Mouse (Mus musculus): ENCODE measurements around the gene Itgb6.

The Itgb6 gene

DNA sequence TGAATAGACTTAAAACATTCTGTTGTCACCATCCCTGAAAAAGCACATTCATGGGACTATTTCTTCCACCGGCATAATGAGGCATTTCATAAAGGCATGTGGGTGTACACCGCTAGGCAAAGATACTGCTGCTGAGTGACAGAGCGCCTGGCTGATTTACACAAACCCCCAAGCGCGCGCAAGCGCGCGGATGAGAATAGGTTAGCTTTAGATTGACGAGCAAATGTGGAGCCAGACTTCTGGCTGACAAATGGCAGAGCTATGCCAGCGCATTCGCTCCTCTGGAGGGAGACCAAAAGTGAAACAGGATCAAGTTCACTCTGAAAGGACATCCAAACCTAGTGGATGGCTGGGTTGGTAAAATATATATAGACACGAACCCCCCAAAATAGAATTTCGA, at the start of gene Itgb6:
TSS of gene Itgb6 (minus strand) at position 130 of the 400 bp plus-strand sequence.
- DNase-seq, result no peak

DNA sequence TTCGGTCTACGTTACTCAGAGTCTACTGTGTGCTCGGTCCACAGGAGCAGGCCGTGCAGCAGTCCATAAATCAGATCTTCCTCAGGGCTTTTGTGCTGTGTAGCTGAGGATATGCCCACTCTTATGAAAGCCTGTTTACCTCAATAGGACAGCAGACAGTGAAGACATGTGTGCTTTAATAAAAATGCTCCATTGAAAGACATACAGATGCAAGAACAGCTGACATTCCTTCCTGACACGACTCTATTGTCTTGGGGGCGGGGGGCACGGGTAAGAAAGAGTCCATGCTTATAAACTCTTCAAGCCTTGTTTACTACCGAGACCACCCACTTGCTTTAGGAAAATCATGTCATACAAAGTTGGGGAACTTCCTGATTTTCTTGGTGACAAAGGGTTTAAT, 44.0 kb upstream of the Itgb6 start:
- no peak for DNase-seq

GRCm38 (mm10) chr2:60756218-60756617, 33.8 kb upstream of the Itgb6 start:
- DNase-seq, result no peak

DNA sequence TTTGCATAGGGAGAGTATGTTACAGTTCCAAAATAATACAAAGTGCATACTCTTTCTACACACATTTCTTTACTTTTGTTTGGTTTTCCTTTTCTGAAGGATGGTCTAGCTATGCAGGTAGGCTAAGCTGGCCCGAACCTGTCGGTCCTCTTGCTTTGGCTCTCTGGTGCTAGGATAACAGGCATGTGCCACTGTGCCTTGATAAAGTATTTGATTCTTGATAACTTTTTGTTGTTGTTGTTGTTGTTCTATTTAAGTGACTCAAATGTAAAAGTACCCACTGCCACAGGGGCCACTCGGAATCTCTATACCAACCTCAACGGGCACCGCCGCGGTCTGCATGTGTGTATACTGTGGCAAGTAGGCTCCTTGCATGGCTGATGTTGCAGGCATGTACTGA, 32.7 kb upstream of the Itgb6 start:
- DNase-seq, result no peak

- no peak for DNase-seq
Measured at GRCm38 (mm10) chr2:60751274-60751673, 28.8 kb upstream of the Itgb6 start.

DNA sequence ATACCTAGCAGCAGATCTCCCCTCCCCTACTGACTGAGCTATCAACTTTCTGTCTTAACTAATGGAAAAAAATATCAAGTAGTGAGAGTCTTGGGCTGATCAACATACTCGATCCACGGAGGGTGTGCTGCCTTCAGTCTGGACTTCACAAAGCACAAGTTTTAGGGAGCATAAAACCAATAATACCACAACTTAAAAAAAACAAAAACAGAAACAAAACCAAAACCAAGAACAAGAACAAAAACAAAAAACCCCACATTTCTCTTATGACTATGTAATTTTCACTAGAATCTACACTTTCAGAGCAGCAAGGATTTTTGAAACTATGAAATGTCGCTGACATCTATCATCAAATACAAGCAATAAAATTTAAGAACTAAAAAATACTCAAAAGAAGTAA, 28.1 kb upstream of the Itgb6 start:
- DNase-seq, result no peak

DNA sequence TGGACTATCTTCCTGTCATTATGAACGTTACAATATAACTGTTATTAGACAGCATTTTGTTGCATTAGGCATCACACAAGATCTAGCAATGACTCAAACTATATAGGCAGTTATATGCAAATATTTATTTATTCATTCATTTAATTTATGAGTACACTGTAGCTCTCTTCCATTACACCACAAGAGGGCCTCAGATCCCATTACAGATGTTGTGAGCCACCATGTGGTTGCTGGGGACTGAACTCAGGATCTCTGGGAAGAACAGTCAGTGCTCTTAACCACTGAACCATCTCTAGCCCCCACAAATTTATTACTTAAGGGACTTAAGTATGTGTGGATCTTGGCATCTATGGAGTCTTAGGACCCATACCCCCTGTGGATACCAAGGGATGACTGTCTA, 26.1 kb upstream of the Itgb6 start:
- DNase-seq, result no peak

DNA sequence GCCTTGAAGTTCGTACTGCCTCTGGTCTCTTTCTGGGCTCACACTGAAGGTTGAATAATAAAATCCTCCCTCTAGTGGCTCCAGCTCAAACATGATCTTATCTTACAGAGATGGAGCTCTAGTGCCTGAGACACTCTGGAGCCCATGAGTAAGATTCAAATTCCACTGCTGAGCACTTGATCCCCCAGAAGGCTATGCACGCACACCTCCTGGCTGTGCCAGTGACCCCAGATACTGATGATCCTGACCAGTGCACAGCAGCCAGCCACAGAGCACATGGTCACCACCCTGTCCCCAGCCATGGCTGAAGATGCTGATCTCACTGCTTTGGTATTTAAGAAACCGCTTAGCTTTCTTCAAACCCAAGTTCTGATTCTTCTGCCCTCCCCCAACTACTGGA, 25.1 kb upstream of the Itgb6 start:
- DNase-seq, result no peak

GRCm38 (mm10) chr2:60744674-60745073, 22.2 kb upstream of the Itgb6 start:
- DNase-seq, result no peak

- DNase-seq, result no peak
Measured at GRCm38 (mm10) chr2:60739389-60740137, 17.1 kb upstream of the Itgb6 start.

- DNase-seq, result no peak
Measured at GRCm38 (mm10) chr2:60730929-60731328, 8.5 kb upstream of the Itgb6 start.

- DNase-seq, result no peak
Measured at GRCm38 (mm10) chr2:60730024-60730423, 7.6 kb upstream of the Itgb6 start.

DNA sequence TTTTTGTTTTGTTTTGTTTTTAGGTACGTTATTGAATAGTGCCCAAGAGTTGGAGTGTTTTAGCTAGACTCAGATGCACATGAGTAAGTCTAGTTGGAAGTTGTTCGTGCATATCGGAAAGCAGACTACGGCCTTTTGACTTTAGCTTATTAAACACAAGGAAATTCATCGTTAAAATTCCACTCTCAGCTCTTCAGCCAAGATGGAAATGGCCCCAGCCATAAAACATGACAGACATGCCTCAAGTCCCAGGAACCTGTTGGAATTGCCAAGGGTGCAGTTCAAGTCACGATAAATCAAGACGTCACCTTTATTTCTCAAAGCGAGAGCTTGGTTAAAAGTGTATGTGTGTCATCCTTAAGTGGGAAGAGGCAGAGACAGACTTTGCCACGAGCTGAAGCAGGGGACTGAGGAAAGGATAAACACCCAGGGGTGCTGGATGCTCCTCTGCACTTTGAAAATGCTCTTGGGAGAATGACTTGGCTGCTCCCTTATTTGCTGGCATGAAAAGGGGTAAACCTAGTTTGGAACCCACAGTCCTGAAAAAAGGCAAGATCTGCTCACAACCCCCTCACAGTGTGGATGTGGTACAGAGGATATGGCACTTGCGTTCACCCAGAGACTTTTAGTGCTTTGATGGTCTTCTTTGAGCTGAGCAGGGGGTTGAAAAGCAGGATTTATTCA, 6.6 kb upstream of the Itgb6 start:
- DNase-seq, result no peak

DNA sequence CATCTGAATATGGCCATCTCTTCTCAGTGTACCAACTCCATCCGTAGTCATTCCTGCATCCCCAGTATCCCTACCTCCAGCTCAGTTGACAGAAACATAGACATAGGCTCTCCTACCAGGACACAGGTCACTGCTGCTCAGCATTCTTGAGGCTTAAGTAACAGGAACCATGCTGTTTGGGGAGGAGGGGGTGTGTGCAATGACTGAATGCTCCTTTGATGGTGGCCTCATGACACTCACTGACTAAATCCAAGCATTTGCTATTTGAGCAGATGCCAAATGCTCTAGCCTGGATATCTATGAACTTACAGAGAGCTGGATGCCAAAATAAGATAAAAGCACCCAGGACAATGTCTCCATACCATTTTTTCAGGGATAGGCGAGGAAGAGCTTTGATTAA, 2.2 kb upstream of the Itgb6 start:
- DNase-seq, result no peak

- no peak for DNase-seq
Measured at GRCm38 (mm10) chr2:60722967-60723366, 524 bp upstream of the Itgb6 start.

DNA sequence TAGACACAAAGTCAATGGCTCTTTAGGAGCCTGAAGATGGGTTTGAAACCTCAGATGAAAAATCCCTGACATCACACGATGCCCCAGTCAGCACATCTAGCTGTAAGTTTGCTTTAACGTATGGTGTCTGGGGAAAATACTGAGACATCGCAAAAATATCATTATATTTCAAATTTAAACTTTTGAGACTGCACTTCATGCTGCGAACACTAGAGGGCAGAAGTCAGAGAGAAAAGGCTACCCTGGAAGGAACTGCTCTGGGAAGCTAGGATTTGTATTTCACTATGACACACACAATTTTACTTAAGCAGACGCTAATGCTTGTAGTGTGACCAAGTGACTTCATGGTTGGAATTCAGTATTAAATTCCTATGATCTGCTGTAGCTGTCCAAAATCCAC, 1.5 kb downstream of the Itgb6 start:
- peak; percentile 23 for DNase-seq

DNA sequence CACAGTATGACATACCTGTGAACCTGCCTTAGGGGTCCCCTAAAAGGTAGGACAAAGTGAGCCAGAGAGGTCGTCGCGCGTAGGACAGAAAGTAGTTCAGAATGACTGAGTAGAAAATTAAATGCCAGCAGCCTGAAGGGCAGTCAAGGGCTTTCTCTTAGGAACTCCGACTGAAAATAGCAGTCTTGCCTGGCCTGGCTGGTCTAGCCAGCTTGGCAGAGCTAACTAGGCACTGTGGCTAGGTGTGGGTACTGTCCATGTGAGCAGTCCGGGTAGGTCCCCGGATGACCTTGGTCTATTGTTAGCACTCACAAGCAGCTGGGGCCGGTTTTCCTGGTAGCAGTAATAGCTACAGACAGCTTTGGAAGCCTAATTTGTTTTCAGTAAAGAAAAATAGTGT, 2.2 kb downstream of the Itgb6 start:
- no peak for DNase-seq

DNA sequence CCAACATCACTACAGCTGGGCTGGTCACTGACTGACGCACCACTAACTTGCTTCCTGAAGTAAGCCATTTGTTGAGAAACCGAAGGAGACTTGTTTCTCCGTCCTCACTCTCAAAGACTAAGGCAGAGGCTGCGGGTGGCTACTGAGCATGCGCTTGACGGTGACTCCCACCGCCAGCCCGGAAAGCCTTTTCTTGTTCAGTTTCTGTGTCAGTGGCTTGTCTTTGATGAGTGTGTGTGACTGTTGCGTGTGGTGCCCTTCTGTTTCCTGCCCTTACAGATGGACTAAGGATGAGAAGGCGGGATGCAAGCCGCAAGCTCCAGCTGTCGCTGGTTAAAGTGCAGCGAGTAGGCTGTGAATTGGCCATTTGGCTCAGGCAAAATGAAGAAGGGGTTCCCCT, 5.1 kb downstream of the Itgb6 start:
- no peak for DNase-seq

GRCm38 (mm10) chr2:60716549-60716948, 5.9 kb downstream of the Itgb6 start:
- DNase-seq, result no peak

GRCm38 (mm10) chr2:60715771-60716170, 6.7 kb downstream of the Itgb6 start:
- no peak for DNase-seq

DNA sequence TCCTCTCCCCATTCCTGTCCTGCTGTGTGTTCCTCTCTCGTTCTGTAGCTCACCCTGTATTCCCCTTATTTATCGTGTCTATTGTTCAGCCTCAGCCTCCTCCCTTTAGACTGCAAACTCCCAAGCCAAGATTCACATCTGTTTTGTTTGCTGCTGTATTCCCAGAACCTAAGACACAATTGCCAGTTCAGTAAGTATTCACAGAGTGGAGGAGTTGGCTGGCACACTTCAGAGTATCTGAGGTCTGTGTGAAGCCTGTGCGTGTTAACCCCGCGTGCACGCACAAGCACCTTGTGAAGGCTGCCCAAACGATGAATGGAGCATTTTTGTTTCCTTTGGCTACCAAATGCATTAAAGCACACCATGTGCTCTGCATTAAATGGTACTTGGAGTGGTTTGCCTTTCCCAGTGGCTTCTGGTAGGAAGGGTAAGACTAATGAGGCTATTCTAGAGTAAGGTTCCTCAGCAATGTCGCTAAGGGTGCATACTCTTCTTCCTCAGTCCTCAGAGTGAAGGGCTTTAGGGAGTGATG, 7.4 kb downstream of the Itgb6 start:
- DNase-seq, result no peak

- no peak for DNase-seq
Measured at GRCm38 (mm10) chr2:60714475-60714874, 8.0 kb downstream of the Itgb6 start.

- DNase-seq, result no peak
Measured at GRCm38 (mm10) chr2:60713857-60714256, 8.6 kb downstream of the Itgb6 start.

DNA sequence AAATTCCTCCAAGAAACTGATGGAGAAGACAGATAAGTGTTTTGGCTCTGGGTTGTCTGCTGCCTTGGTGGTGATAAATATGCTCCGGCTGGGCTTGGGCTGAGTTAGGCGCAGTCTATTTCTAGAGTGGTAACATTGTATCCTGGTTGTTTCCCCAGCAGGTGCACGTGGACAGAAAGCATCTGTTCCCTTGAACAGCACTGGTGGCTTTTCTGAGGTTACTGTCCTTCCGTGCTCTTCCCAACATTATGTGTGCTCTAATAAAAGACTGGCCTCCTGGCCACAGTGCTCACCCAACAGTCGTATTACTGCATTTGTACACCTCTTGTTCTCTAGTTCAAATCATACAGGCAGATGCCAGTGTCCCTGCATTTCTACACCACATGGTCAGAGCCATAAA, 9.6 kb downstream of the Itgb6 start:
- no peak for DNase-seq

DNA sequence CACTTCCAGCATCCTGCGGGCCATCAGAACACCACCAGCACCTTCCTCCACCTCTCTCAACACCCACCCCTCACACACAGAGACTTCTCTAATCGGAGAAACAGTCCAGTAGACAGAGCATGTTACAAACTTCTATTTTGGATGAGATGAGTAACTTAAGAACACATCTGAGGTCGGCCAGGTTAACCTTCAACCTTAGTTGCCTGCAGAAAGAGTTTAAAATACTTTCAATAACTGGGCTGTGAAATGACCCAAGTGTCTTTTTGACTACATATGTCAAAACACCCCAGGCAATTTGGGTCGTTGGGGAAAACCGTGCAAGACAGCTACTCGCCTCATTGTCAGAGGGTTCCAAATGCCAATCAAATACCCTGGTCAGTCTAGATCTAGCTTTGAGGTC, 10.0 kb downstream of the Itgb6 start:
- no peak for DNase-seq
